Mouse (Mus musculus) layer of hippocampus, adult 18-20 months (tissue): Measurements from ENCODE around the gene Fgf13. TPM values are rescaled to one million over a fixed set of nuclear protein-coding genes. Genes with fewer than 3 reads are reported as not detected.

Experiments used
- DNase-seq, 2 experiments: peaks; one replicate each; pipeline ENCODE4 v3.0.0; 2022; ENCODE audit warnings: low spot score in 2 of 2
- total RNA-seq, 2 experiments: library from RNA; stranded (reverse); gene quantifications; 2 replicates each; pipeline ENCODE4 v1.2.3; 2021

Gene Fgf13
- total RNA-seq, 2 experiments from 2014 or later: 202 to 216 TPM

GRCm38 (mm10) chrX:59201146-59201545 lies 366.7 kb downstream of the Fgf13 start:
- DNase-seq: no peak

DNA sequence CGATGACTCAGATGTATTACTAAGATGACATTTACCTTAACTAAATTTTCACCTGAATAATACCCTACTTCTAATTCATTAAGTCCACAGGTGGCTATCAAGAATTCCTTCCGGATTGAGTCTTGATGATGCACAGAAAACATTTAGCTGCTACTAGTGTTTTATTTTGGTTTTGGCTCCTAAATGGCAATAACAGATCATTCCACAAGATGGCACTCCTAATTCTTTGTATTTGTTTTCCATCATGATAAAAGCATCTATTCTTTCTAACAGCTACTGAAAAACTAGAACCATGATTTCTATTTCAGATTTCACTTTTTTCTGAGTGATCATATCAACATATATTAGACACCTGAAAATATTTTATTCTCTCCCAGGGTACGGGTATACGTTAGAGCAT lies 373.7 kb downstream of the Fgf13 start:
- DNase-seq: peak in 1 of 2 experiments; percentile 7

DNA sequence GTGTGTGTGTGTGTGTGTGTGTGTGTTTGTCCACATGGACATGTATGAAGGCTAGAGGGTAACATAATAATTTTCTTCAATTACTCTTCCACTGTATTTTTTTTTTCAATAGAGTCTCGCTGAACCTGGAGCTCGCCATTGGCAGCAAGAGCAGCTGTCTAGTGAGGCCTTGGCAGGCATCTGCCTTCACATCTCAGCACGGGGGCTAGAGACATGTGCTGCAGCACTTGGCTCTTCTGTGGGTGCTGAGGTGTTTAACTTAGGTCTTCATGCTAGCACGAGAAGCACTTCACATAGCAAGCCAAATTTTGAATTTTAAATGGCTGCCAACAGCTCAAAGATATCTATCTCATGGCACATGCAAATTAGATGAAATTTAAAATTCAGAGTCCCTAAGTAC lies 380.9 kb downstream of the Fgf13 start:
- no peak for DNase-seq

GRCm38 (mm10) chrX:59182323-59182722 lies 385.5 kb downstream of the Fgf13 start:
- no peak for DNase-seq

DNA sequence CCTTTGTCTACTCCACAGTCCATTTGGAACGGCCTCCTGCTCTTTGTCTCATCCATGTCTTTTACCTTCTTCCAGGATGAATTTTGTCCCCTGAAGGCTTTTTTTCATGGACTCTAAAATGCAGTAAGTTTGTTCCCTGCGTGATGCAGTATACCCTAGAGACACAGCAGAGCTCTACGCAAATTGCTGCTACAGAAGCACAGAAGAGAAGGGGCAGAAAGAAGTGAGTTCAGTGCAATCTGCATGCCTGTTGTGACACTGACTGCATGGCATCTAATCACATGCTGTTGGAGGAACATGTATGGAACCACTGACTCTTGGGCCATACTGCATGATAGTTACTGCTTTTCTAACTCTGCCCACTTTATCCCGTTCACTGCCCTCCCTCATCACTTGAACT lies 388.2 kb downstream of the Fgf13 start:
- DNase-seq: no peak

GRCm38 (mm10) chrX:59179081-59179596 lies 388.7 kb downstream of the Fgf13 start:
- DNase-seq: peak; percentile 30 to 51

GRCm38 (mm10) chrX:59177653-59178052 lies 390.2 kb downstream of the Fgf13 start:
- DNase-seq: no peak

- DNase-seq: peak in 1 of 2 experiments; percentile 49
Measured at GRCm38 (mm10) chrX:59172200-59172599, 395.7 kb downstream of the Fgf13 start.

- DNase-seq: no peak
Measured at GRCm38 (mm10) chrX:59166763-59167162, 401.1 kb downstream of the Fgf13 start.

DNA sequence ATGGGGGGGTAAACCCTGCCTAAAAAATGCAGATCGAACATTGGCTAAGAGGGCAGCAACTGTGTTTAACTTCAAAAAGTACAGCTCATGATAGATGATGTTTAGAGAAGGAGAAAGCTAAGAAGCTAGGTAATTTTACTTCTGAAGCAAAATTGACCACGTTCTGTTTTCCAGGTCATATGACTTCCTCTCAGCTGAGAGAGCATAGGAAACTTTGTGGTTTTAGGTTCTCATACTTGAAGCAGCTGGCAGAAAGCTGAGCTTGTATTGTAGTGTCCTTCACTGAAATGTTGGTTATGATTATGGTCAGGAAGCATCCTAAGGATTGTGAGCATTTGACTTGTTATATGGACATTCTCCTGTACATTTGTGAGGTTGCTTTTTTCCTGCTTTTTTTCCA lies 425.9 kb downstream of the Fgf13 start:
- DNase-seq: no peak

DNA sequence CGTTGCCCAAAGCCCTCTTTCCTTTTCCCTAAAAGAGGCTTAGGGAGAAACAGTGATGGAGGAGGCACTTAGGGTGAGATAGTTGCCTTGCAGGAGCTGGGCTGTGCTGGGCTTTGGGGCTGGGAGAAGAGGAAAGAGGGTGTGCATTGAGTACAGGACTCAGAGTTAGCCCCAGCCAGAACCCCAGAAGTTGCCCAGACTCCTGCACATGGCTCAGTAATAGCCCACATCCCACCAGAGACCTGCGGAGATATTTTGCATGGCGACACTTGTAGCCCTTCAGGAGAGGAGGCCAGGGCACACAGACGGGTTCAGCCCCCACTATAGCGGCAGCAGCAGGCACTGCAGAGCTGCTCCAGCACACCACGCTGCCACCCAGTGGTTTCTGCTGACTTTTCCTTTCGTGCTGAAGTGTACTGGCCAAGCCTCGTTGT lies 432.9 kb downstream of the Fgf13 start:
- peak; percentile 37 to 69 for DNase-seq

DNA sequence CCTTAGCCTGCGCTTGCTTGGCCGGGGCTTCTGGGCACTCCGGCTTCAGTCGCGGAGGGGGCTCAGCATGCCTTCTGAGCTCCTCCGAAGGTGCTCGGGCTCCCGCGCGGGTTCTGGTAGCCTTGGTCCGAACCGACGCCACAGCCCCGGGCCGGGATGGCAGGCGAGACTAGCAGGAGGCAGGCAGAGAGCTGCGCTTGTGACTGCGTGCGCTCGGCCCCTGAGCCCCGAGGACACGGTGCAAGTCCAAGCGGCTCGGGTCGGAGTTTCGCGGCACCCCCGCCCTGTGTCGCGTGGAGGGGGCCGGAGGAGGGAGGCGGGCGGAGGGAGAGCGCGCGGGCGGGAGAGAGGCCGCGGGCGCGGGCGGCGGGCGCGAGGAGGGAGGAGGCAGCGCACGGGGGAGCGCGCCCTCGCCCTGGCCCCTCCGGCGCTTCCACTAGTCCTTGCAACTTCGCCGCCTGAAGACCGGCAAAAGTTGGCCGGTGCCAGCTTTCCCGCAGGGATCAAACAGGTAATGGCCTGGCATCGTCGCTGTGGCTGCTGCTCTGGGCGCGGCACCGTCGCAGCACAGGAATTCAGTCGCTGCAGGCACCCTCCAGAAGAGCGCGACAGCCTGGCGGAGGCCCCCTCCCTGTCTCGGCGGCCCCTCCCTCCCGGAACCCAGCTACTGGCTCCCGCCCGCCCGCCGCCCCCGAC lies 433.6 kb downstream of the Fgf13 start:
- DNase-seq: peak; percentile 27 to 48

GRCm38 (mm10) chrX:59133834-59134165 lies 434.1 kb downstream of the Fgf13 start:
- DNase-seq: no peak

GRCm38 (mm10) chrX:59133416-59133815 lies 434.5 kb downstream of the Fgf13 start:
- DNase-seq: peak; percentile 8 to 45

DNA sequence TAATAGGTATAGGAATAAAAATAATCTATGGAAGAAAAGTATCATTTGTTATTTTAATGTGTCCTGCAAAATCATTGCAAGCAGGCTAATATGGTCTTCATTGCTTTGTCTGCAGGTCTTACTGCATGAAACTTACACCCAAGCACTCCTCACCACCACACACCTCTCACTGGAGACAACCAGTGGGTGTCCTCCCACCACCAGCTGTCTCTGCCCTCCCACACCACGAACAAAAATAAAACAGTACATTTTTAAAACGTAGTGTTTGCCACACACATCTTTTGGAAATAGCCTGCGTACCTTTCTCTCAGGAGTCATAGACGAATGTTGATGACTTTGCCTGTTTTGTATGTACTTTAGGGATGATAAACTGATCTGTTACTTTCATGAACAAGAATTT lies 441.2 kb downstream of the Fgf13 start:
- DNase-seq: peak in 1 of 2 experiments; percentile 49

- no peak for DNase-seq
Measured at GRCm38 (mm10) chrX:59113187-59113586, 454.7 kb downstream of the Fgf13 start.

- DNase-seq: no peak
Measured at GRCm38 (mm10) chrX:59085928-59086327, 481.9 kb downstream of the Fgf13 start.

DNA sequence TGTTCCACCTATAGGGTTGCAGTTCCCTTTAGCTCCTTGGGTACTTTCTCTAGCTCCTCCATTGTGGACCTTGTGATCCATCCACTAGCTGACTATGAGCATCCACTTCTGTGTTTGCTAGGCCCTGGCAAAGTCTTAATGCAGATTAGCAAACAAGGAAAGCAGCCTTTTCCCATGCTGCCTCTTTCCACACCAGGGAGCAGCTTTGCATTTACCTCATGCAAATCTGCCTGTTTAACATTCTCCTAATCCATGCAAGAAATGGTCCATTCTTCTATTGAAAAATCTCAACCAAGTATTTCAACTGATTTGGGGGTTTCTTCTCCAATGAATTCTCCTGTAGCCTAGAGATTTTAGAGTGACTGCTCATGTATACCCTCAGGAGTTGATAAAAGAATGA lies 487.4 kb downstream of the Fgf13 start:
- no peak for DNase-seq

DNA sequence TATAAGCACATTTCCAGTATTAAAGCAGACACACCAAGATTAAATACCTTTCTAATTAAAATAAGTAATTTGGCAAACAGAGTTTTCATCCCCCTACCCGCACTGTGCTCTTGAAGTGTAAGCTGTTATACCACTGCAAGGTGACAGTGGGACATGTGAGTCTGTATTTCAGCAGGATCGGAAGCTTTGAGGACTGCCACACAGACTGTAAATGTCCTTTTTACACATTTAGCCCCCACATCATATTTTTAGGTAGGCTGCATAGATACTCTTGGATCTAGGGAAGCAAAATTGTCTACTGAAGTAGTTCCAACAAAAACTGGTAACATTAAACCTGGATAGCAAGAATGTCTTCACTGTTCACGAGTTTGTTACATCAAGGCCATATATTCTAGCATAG lies 495.8 kb downstream of the Fgf13 start:
- DNase-seq: no peak

- no peak for DNase-seq
Measured at GRCm38 (mm10) chrX:59063157-59063556, 504.7 kb downstream of the Fgf13 start.

- DNase-seq: no peak
Measured at GRCm38 (mm10) chrX:59034969-59035368, 532.9 kb downstream of the Fgf13 start.
